Mouse (Mus musculus) T-helper 1 cell (primary cell): ENCODE data around the gene C87436.

Source experiments
- in situ Hi-C: fragments of 300-600 bp; cut with MboI, MseI; formaldehyde crosslinking; loops from one replicate; pipeline ENCODE4 v1.15.1; 2025; ENCODE audit warnings: high pct_unique_total_duplicates

The C87436 gene

GRCm38 (mm10) chr6:86420491-86420890, 17.7 kb upstream of the C87436 start:
- in situ Hi-C loops, result no loop called here

GRCm38 (mm10) chr6:86426358-86426757, 11.8 kb upstream of the C87436 start, which contains the start of gene Gm44790:
Gene Gm44790 (plus strand): TSS chr6:86426658.
- in situ Hi-C loops, result no loop called here

GRCm38 (mm10) chr6:86431531-86431930, 6.6 kb upstream of the C87436 start:
- in situ Hi-C loops, result no loop called here

- in situ Hi-C loops, result no loop called here
Measured at GRCm38 (mm10) chr6:86433696-86434095, 4.5 kb upstream of the C87436 start.

- in situ Hi-C loops, result no loop called here
Measured at GRCm38 (mm10) chr6:86437711-86438110, 463 bp upstream of the C87436 start.

GRCm38 (mm10) chr6:86439119-86439496, 934 bp downstream of the C87436 start:
- in situ Hi-C loops, result no loop called here

GRCm38 (mm10) chr6:86439531-86439930, 1.4 kb downstream of the C87436 start:
- in situ Hi-C loops, result no loop called here

- in situ Hi-C loops, result no loop called here
Measured at GRCm38 (mm10) chr6:86441571-86441970, 3.4 kb downstream of the C87436 start.

GRCm38 (mm10) chr6:86445551-86445950, 7.4 kb downstream of the C87436 start:
- in situ Hi-C loops, result no loop called here

- in situ Hi-C loops, result no loop called here
Measured at GRCm38 (mm10) chr6:86446927-86447568, 8.9 kb downstream of the C87436 start.

GRCm38 (mm10) chr6:86456727-86457126, 18.6 kb downstream of the C87436 start:
- in situ Hi-C loops, result no loop called here

GRCm38 (mm10) chr6:86463079-86463478, 24.9 kb downstream of the C87436 start:
- in situ Hi-C loops, result no loop called here

- in situ Hi-C loops, result no loop called here
Measured at GRCm38 (mm10) chr6:86471317-86471716, 33.1 kb downstream of the C87436 start.

- in situ Hi-C loops, result no loop called here
Measured at GRCm38 (mm10) chr6:86471760-86472099, 33.6 kb downstream of the C87436 start.

- in situ Hi-C loops, result no loop called here
Measured at GRCm38 (mm10) chr6:86472100-86472955, 34.2 kb downstream of the C87436 start.

GRCm38 (mm10) chr6:86473077-86473476, 34.9 kb downstream of the C87436 start:
- in situ Hi-C loops, result no loop called here

GRCm38 (mm10) chr6:86474072-86474471, 35.9 kb downstream of the C87436 start:
- in situ Hi-C loops, result no loop called here

- in situ Hi-C loops, result loop anchor here (5.0 kb wide), 1 partner anchor 38 kb away; no protein-coding TSS in a partner anchor
Measured at GRCm38 (mm10) chr6:86474646-86475181, 36.5 kb downstream of the C87436 start.

- in situ Hi-C loops, result loop anchor here (5.0 kb wide), 1 partner anchor 37 kb away; no protein-coding TSS in a partner anchor
Measured at GRCm38 (mm10) chr6:86475462-86476167, 37.4 kb downstream of the C87436 start.

GRCm38 (mm10) chr6:86476931-86477330, 38.8 kb downstream of the C87436 start:
- in situ Hi-C loops, result loop anchor here (5.0 kb wide), 1 partner anchor 35 kb away; no protein-coding TSS in a partner anchor

GRCm38 (mm10) chr6:86479311-86479710, 41.1 kb downstream of the C87436 start:
- in situ Hi-C loops, result loop anchor here (5.0 kb wide), 1 partner anchor 33 kb away; no protein-coding TSS in a partner anchor

- in situ Hi-C loops, result loop anchor here (5.0 kb wide), 1 partner anchor 32 kb away; no protein-coding TSS in a partner anchor
Measured at GRCm38 (mm10) chr6:86479816-86480188, 41.6 kb downstream of the C87436 start.
